ENCODE assay signal across 12 mouse cellular contexts in the genomic region with DNA sequence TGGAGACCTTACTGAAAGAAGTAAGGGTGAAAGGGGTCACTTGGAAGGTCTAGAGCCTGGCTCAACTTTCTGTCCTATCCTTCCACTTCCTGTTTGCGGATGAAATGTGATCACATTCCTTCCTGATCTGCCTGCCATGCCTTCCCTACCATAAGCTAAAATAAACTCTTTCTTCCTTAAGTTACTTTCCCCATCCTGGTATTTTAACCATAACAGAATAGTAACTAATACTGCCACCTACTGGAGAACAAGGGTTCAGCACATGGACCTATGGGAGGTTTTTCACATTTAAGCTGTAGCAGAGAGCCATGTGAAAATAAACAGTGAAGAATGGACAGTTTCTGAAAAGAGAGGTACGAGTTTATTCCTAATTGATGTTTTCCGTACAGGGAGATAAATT.
DNase-seq lines count a peak whose midpoint lies in the region; ATAC-seq and TF ChIP-seq lines count a peak whose summit lies in the region.
"Had no signal": no experiment of that assay in that cellular context is flagged by ENCODE, and none has a peak within 500 bp of the region (broad histone marks: within the 10 kb centered on the region; RNA-seq: fewer than 3 reads in every experiment).

No protein-coding gene starts in this region.

- intact Hi-C loops in heart, postnatal 25 days (cut with DNase I): loop anchor here (10.0 kb wide), 1 partner anchor 263 kb away; no protein-coding TSS in a partner anchor

- 0 out of 2 replicates have a peak, but pooled peaks cover 5% of the 10 kb centered on the region for H3K9me3 ChIP-seq in heart, postnatal 0 days (replicated peaks; ENCODE audit: control insufficient read depth, low read length)
- H3K9me3 ChIP-seq in lung, embryonic 14.5 days (ENCODE audit: low read depth, low read length): no peaks in the 10 kb centered on the region
- H3K9me3 ChIP-seq in MEL (replicated peaks; ENCODE audit: insufficient read depth, low read length): no peaks in the 10 kb centered on the region
- H3K9me3 ChIP-seq: limb, embryonic 10.5 days; neural tube, embryonic 13.5 days; stomach, embryonic 15.5 days had no signal

- no peaks in the 10 kb centered on the region for H3K4me1 ChIP-seq in heart, postnatal 0 days (ENCODE audit: control insufficient read depth, insufficient read depth)
- H3K4me1 ChIP-seq in lung, embryonic 14.5 days (ENCODE audit: insufficient read depth): no peaks in the 10 kb centered on the region
- no peaks in the 10 kb centered on the region for H3K4me1 ChIP-seq in MEL (ENCODE audit: control insufficient read depth in 1 of 2, insufficient read depth in 2 of 2, low read length in 2 of 2)
- H3K4me1 ChIP-seq in cortical plate, adult 2 months (ENCODE audit: control insufficient read depth, insufficient read depth, low read length): no peaks in the 10 kb centered on the region
- H3K4me1 ChIP-seq: stomach, embryonic 15.5 days had no signal

- ATAC-seq in heart, postnatal 0 days (ENCODE audit: insufficient read depth, low read depth): no peak
- no peak for ATAC-seq in lung, embryonic 14.5 days (ENCODE audit: insufficient read depth)

- no peak overlapping the region for H3K4me2 ChIP-seq in heart, postnatal 0 days (ENCODE audit: low read depth, low read length)
- H3K4me2 ChIP-seq in lung, embryonic 14.5 days: no peak overlapping the region
- H3K4me2 ChIP-seq: neural tube, embryonic 13.5 days; stomach, embryonic 15.5 days had no signal

- TF ChIP-seq CTCF in heart, postnatal 0 days (IDR thresholded peaks at IDR 0.05; ENCODE audit: low read depth): peak; percentile 60
- TF ChIP-seq CTCF in lung, embryonic 14.5 days (IDR thresholded peaks at IDR 0.05; ENCODE audit: low read depth): peak; percentile 61
- TF ChIP-seq CTCF in MEL (IDR thresholded peaks at IDR 0.05 in 2 of 3, conservative IDR thresholded peaks at IDR 0.05 in 1 of 3; ENCODE audit: control insufficient read depth in 1 of 3, insufficient read depth in 1 of 3, low read depth in 2 of 3, low read length in 3 of 3, poor library complexity in 1 of 3, severe bottlenecking in 1 of 3): peak in 2 of 3 experiments; percentile 33 to 45; a peak in 4 of 6 replicates
- TF ChIP-seq CTCF in cortical plate, adult 2 months (IDR thresholded peaks at IDR 0.05; ENCODE audit: extremely low read depth, insufficient read depth, low read length): peak; percentile 4; the same call in 1 of the 2 replicates

- TF ChIP-seq RAD21 in MEL (IDR thresholded peaks at IDR 0.05; ENCODE audit: low read depth, low read length): peak; percentile 41

- TF ChIP-seq EP300 in heart, postnatal 0 days (IDR thresholded peaks at IDR 0.05; ENCODE audit: low read depth): no peak
- TF ChIP-seq EP300 in MEL (IDR thresholded peaks at IDR 0.05; ENCODE audit: low read depth in 1 of 2, low read length in 2 of 2): no peak

- H3K79me2 ChIP-seq in MEL (ENCODE audit: control insufficient read depth, insufficient read depth, low read length, poor library complexity): no peaks in the 10 kb centered on the region

- H3K36me3 ChIP-seq in heart, postnatal 0 days (replicated peaks; ENCODE audit: control insufficient read depth, insufficient read depth, low read length): no peaks in the 10 kb centered on the region
- no peaks in the 10 kb centered on the region for H3K36me3 ChIP-seq in lung, embryonic 14.5 days (ENCODE audit: insufficient read depth)
- H3K36me3 ChIP-seq in MEL (ENCODE audit: control insufficient read depth in 1 of 2, insufficient read depth in 2 of 2, low read length in 2 of 2): no peaks in the 10 kb centered on the region
- H3K36me3 ChIP-seq: limb, embryonic 10.5 days; neural tube, embryonic 13.5 days; stomach, embryonic 15.5 days had no signal

- no peak overlapping the region for H3K4me3 ChIP-seq in heart, postnatal 0 days (ENCODE audit: low read depth, low read length)
- H3K4me3 ChIP-seq in lung, embryonic 14.5 days (ENCODE audit: low read depth, low read length): no peak overlapping the region
- H3K4me3 ChIP-seq in MEL (ENCODE audit: control insufficient read depth in 1 of 2, insufficient read depth in 1 of 2, low read depth in 2 of 2, low read length in 2 of 2): no peak overlapping the region
- no peak overlapping the region for H3K4me3 ChIP-seq in cortical plate, adult 2 months (ENCODE audit: insufficient read depth, low read length)
- H3K4me3 ChIP-seq: limb, embryonic 10.5 days; neural tube, embryonic 13.5 days; stomach, embryonic 15.5 days had no signal

- TF ChIP-seq POLR2A in MEL (IDR thresholded peaks at IDR 0.05; ENCODE audit: control insufficient read depth in 1 of 2, insufficient read depth in 1 of 2, low read depth in 1 of 2, low read length in 2 of 2, poor library complexity in 1 of 2): no peak
- no peak for TF ChIP-seq POLR2A in cortical plate, adult 2 months (IDR thresholded peaks at IDR 0.05; ENCODE audit: extremely low read depth, insufficient read depth, low read length)

- H3K27me3 ChIP-seq in heart, postnatal 0 days (ENCODE audit: control insufficient read depth, insufficient read depth, low read length): no peaks in the 10 kb centered on the region
- H3K27me3 ChIP-seq in lung, embryonic 14.5 days (ENCODE audit: insufficient read depth, low read length): no peaks in the 10 kb centered on the region
- no peaks in the 10 kb centered on the region for H3K27me3 ChIP-seq in MEL (ENCODE audit: control insufficient read depth in 1 of 2, insufficient read depth in 2 of 2, low read length in 2 of 2)
- H3K27me3 ChIP-seq: neural tube, embryonic 13.5 days; stomach, embryonic 15.5 days had no signal

- H3K27ac ChIP-seq in heart, postnatal 0 days (ENCODE audit: low read depth): no peak overlapping the region
- H3K27ac ChIP-seq in lung, embryonic 14.5 days (ENCODE audit: low read depth): no peak overlapping the region
- no peak overlapping the region for H3K27ac ChIP-seq in MEL (ENCODE audit: control insufficient read depth, low read depth, low read length)
- no peak overlapping the region for H3K27ac ChIP-seq in cortical plate, adult 2 months (ENCODE audit: insufficient read depth, low read length)
- H3K27ac ChIP-seq: limb, embryonic 10.5 days; neural tube, embryonic 13.5 days; stomach, embryonic 15.5 days had no signal

- WGBS in heart, postnatal 0 days: 72% methylated on average over 3 of the region's 3 CpGs
- WGBS in lung, embryonic 14.5 days: 72% methylated on average over 3 of the region's 3 CpGs

- peak; percentile 54 for DNase-seq in heart, postnatal 0 days (ENCODE audit: low spot score)
- no peak for DNase-seq in heart, postnatal 25 days (ENCODE audit: low spot score)
- peak; percentile 65 for DNase-seq in lung, embryonic 14.5 days
- DNase-seq in lung, adult 18-20 months: no peak
- peak; percentile 4 for DNase-seq in MEL (ENCODE audit: low read depth, low spot score)
- DNase-seq in gastrocnemius, postnatal 10 days: no peak
- DNase-seq: cerebellum, adult 9-11 months; thymus, postnatal 4 days had no signal

- H3K9ac ChIP-seq in heart, postnatal 0 days (replicated peaks; ENCODE audit: low read depth, low read length): no peak overlapping the region
- H3K9ac ChIP-seq in lung, embryonic 14.5 days: no peak overlapping the region
- H3K9ac ChIP-seq in MEL (ENCODE audit: control insufficient read depth, low read depth, low read length, poor library complexity, severe bottlenecking): no peak overlapping the region
- H3K9ac ChIP-seq: neural tube, embryonic 13.5 days; stomach, embryonic 15.5 days had no signal

TF ChIP-seq in MEL, 35 proteins besides CTCF, POLR2A, EP300 and RAD21:
- TF ChIP-seq CHD1 (IDR thresholded peaks at IDR 0.05; ENCODE audit: low read depth, low read length) (no peak), SMC3 (IDR thresholded peaks at IDR 0.05; ENCODE audit: low read depth, low read length) (peak; percentile 32; the same call in 1 of the 2 replicates)

Comparison
In these comparisons a context has a peak if more than half of its experiments do, and no peak if none do; other contexts are left out.
1. DNase-seq: peak in heart, postnatal 0 days (single experiment), lung, embryonic 14.5 days (single experiment) and MEL (single experiment); none in heart, postnatal 25 days (single experiment), lung, adult 18-20 months (0 of 2) and gastrocnemius, postnatal 10 days (single experiment).
2. CTCF ChIP-seq: peak in every context shown above with its lines; median percentile 61 in lung, embryonic 14.5 days; 60 in heart, postnatal 0 days; 39 in MEL; 4 in cortical plate, adult 2 months.